29 mouse cellular contexts compared by ENCODE assay signal in genomic region chr10:123248063-123248462, GRCm38 (mm10). TPM values are rescaled to one million over a fixed set of nuclear protein-coding genes. Genes with fewer than 3 reads are reported as not detected.
"Had no signal": no experiment of that assay in that cellular context is flagged by ENCODE, and none has a peak within 500 bp of the region (broad histone marks: within the 10 kb centered on the region; RNA-seq: fewer than 3 reads in every experiment).

No protein-coding gene starts in this region.

- H3K9ac ChIP-seq: embryonic facial prominence, embryonic 12.5 days; embryonic facial prominence, embryonic 13.5 days; embryonic facial prominence, embryonic 15.5 days; forebrain, embryonic 12.5 days; forebrain, embryonic 13.5 days; forebrain, embryonic 15.5 days; forebrain, postnatal 0 days had no signal

- H3K4me2 ChIP-seq: embryonic facial prominence, embryonic 12.5 days; embryonic facial prominence, embryonic 13.5 days; embryonic facial prominence, embryonic 15.5 days; forebrain, embryonic 12.5 days; forebrain, embryonic 13.5 days; forebrain, embryonic 15.5 days had no signal

- DNase-seq: cerebellum, adult 9-10 months; cerebellum, adult 9-11 months; cerebellum, postnatal 10 days; cerebellum, postnatal 14 days; cerebellum, postnatal 25 days; cerebellum, postnatal 36 days; embryo, embryonic 11 days; forebrain, postnatal 0 days; gastrocnemius, adult 2 months; gastrocnemius, postnatal 10 days; gastrocnemius, postnatal 14 days; gastrocnemius, postnatal 25 days; gastrocnemius, postnatal 36 days; heart, adult 11 months; heart, adult 18-20 months; heart, adult 2 months had no signal

- H3K4me3 ChIP-seq: embryonic facial prominence, embryonic 10.5 days; embryonic facial prominence, embryonic 12.5 days; embryonic facial prominence, embryonic 13.5 days; embryonic facial prominence, embryonic 15.5 days; erythroblast, embryonic 14.5 days; forebrain, embryonic 10.5 days; forebrain, embryonic 12.5 days; forebrain, embryonic 13.5 days; forebrain, embryonic 15.5 days; gastrocnemius, adult 2 months; heart, adult 2 months had no signal

- H3K27ac ChIP-seq: embryonic facial prominence, embryonic 10.5 days; embryonic facial prominence, embryonic 12.5 days; embryonic facial prominence, embryonic 13.5 days; embryonic facial prominence, embryonic 15.5 days; forebrain, embryonic 10.5 days; forebrain, embryonic 12.5 days; forebrain, embryonic 13.5 days; forebrain, embryonic 15.5 days; gastrocnemius, adult 2 months; heart, adult 2 months had no signal

- H3K9me3 ChIP-seq: embryonic facial prominence, embryonic 10.5 days; embryonic facial prominence, embryonic 12.5 days; embryonic facial prominence, embryonic 13.5 days; embryonic facial prominence, embryonic 15.5 days; forebrain, embryonic 10.5 days; forebrain, embryonic 12.5 days; forebrain, embryonic 13.5 days; forebrain, embryonic 15.5 days had no signal

- H3K27me3 ChIP-seq: embryonic facial prominence, embryonic 12.5 days; embryonic facial prominence, embryonic 13.5 days; embryonic facial prominence, embryonic 15.5 days; forebrain, embryonic 12.5 days; forebrain, embryonic 13.5 days; forebrain, embryonic 15.5 days had no signal

- H3K4me1 ChIP-seq: embryonic facial prominence, embryonic 15.5 days; forebrain, embryonic 13.5 days; forebrain, embryonic 15.5 days had no signal

- H3K36me3 ChIP-seq: embryonic facial prominence, embryonic 10.5 days; embryonic facial prominence, embryonic 12.5 days; embryonic facial prominence, embryonic 13.5 days; embryonic facial prominence, embryonic 15.5 days; forebrain, embryonic 10.5 days; forebrain, embryonic 12.5 days; forebrain, embryonic 15.5 days had no signal

RNA-seq across cellular contexts. Expression of gene Fam19a2, which starts 15.7 kb away (rescaled TPM):
- total RNA-seq: common myeloid progenitor, adult 5-6 weeks; gastrocnemius, adult 18-20 months; gastrocnemius, adult 2 months; gastrocnemius, postnatal 25 days; granulocyte monocyte progenitor cell, adult 5-6 weeks; heart, adult 18-20 months had no signal
- polyA plus RNA-seq: gonadal fat pad, adult 2 months; heart, adult 2 months had no signal
